Mouse (Mus musculus): ENCODE data around the gene Grin3a. TPM values are rescaled to one million over a fixed set of nuclear protein-coding genes. Genes with fewer than 3 reads are reported as not detected.

Grin3a gene
- polyA plus RNA-seq, 1 experiment from 2014 or later, result 0.02 TPM

GRCm38 (mm10) chr4:49691405-49692194 lies 153.9 kb downstream of the Grin3a start:
- 53% methylated on average over 12 of the region's 12 CpGs for WGBS (ENCODE audit: insufficient replicate concordance)
- Histone ChIP-seq H3K27me3 (ENCODE audit: control insufficient read depth, insufficient read depth, low read depth, low read length) (no peaks in the 10 kb centered on the region), H3K27ac (ENCODE audit: low read length) (no peak overlapping the region), H3K9ac (ENCODE audit: low read depth, low read length) (no peak overlapping the region), H3K4me3 (ENCODE audit: low read depth, low read length) (no peak overlapping the region), H3K36me3 (ENCODE audit: control insufficient read depth, insufficient read depth) (no peaks in the 10 kb centered on the region), H3K9me3 (replicated peaks; ENCODE audit: control insufficient read depth, low read length) (no peaks in the 10 kb centered on the region), H3K4me1 (ENCODE audit: control insufficient read depth, low read depth, low read length) (no peaks in the 10 kb centered on the region), H3K4me2 (ENCODE audit: low read depth, low read length) (no peak overlapping the region)
- ATAC-seq (ENCODE audit: low read depth), result no peak

DNA sequence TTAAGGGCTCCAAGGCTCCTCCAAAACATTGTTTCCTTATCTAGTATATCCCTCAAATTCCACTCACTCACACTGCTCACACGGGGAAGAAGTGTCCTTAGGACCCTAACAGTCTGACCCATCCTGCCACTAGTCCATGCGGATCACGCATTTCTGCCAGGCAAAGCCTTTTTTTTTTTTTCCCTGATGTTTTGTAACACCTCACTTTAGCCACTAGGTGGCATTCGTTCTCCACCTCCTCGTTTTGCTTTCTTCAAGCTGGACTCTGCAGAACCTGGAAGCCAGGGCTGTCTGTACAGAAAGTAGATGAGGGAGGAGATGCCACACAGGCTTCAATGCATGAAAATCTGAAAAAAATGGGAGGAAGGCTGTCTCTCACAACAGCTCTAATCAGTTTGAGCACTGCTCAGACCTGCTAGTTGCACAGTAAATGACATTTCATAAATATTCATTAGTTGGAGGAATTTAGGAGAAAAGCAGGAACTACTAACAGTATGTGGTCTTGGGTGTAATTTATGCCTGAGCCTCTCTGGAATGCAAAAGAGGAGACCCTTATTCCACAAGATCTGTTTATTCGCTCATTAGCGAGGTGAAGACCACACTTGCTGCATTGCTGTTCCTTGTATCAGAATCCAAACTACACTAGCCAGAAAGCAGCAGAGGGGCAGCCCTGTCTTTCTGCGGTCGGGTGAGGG lies 156.8 kb downstream of the Grin3a start:
- Histone ChIP-seq H3K4me3 (ENCODE audit: low read depth, low read length) (no peak overlapping the region), H3K4me2 (ENCODE audit: low read depth, low read length) (no peak overlapping the region), H3K9ac (ENCODE audit: low read depth, low read length) (no peak overlapping the region), H3K27ac (ENCODE audit: low read length) (no peak overlapping the region), H3K4me1 (ENCODE audit: control insufficient read depth, low read depth, low read length) (no peaks in the 10 kb centered on the region), H3K36me3 (ENCODE audit: control insufficient read depth, insufficient read depth) (no peaks in the 10 kb centered on the region), H3K9me3 (replicated peaks; ENCODE audit: control insufficient read depth, low read length) (no peaks in the 10 kb centered on the region), H3K27me3 (ENCODE audit: control insufficient read depth, insufficient read depth, low read depth, low read length) (no peaks in the 10 kb centered on the region)
- no peak for ATAC-seq (ENCODE audit: low read depth)
- WGBS (ENCODE audit: insufficient replicate concordance), result 17% methylated on average over 9 of the region's 9 CpGs

- no peaks in the 10 kb centered on the region for H3K4me1 ChIP-seq (ENCODE audit: control insufficient read depth, low read depth, low read length)
- H3K9ac ChIP-seq (ENCODE audit: low read depth, low read length), result no peak within 1 kb of the TSS
- H3K27me3 ChIP-seq (ENCODE audit: control insufficient read depth, insufficient read depth, low read depth, low read length), result no peaks in the 10 kb centered on the region
- no peak within 1 kb of the TSS for H3K4me3 ChIP-seq (ENCODE audit: low read depth, low read length)
- WGBS (ENCODE audit: insufficient replicate concordance), result 57% methylated on average over 13 of the region's 13 CpGs
- no peaks in the 10 kb centered on the region for H3K9me3 ChIP-seq (replicated peaks; ENCODE audit: control insufficient read depth, low read length)
- no peak within 1 kb of the TSS for H3K4me2 ChIP-seq (ENCODE audit: low read depth, low read length)
- ATAC-seq (ENCODE audit: low read depth), result no peak
- H3K36me3 ChIP-seq (ENCODE audit: control insufficient read depth, insufficient read depth), result no peaks in the 10 kb centered on the region
- no peak within 1 kb of the TSS for H3K27ac ChIP-seq (ENCODE audit: low read length)
These were observed 163.7 kb downstream of the Grin3a start, which contains the start of gene Ppp3r2 for GRCm38 (mm10) chr4:49681812-49682211. Ppp3r2 (minus strand) TSS chr4:49682024.

DNA sequence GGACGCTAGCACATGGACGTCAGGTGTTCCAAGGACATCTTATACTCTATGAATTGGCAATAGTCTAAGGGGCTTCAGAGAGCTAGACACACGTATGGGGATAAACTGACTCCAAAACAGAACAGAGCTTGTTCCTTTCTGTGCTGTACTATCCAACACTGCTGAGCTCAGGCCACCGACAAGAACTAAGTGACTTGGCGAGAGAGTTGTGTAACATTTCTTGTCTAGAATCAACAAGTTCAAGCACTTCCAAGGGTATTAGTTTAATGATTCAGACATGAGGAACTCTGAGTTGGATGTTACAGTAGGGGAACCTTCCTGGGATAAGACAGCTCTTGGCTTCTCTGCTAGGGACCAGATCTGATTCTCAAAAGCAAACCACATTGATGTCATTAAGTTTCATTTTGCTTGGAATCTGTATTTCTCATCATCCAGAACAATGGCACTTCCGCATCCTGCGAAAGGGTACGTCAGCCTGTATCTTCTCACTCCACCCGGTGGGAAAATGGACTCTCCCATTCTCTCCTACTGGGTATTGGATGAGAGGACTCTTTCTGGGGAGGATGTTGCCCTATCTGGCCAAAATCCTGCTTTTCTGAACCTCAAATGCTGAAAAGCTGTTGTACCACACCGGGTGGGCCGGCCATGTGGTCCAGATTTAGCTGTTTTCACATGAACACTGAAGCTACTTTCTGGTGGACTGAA lies 165.2 kb downstream of the Grin3a start:
- H3K36me3 ChIP-seq (ENCODE audit: control insufficient read depth, insufficient read depth), result no peaks in the 10 kb centered on the region
- no peaks in the 10 kb centered on the region for H3K9me3 ChIP-seq (replicated peaks; ENCODE audit: control insufficient read depth, low read length)
- H3K27ac ChIP-seq (ENCODE audit: low read length), result no peak overlapping the region
- H3K4me2 ChIP-seq (ENCODE audit: low read depth, low read length), result no peak overlapping the region
- H3K4me1 ChIP-seq (ENCODE audit: control insufficient read depth, low read depth, low read length), result no peaks in the 10 kb centered on the region
- no peak overlapping the region for H3K4me3 ChIP-seq (ENCODE audit: low read depth, low read length)
- ATAC-seq (ENCODE audit: low read depth), result no peak
- no peak overlapping the region for H3K9ac ChIP-seq (ENCODE audit: low read depth, low read length)
- WGBS (ENCODE audit: insufficient replicate concordance), result 72% methylated on average over 11 of the region's 11 CpGs
- no peaks in the 10 kb centered on the region for H3K27me3 ChIP-seq (ENCODE audit: control insufficient read depth, insufficient read depth, low read depth, low read length)

DNA sequence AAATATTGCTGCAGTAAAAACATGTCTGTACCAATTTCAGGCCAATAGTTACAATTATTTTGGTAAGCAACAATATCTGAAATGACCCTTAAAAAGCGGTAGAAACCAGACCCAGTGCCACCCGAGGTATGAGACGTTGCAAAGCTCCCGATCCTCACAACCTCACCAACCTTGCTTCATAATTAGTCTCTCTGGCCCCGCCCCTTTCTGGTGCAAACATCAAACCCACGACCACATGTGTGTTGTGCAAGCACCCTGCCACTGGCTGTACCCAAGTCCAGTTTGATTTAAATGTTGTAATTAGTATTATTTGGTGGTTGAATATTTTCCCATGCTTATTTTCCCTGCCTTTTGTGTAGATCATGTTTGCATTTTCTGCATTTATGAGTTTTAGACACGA lies 168.8 kb downstream of the Grin3a start:
- Histone ChIP-seq H3K36me3 (ENCODE audit: control insufficient read depth, insufficient read depth) (no peaks in the 10 kb centered on the region), H3K9me3 (replicated peaks; ENCODE audit: control insufficient read depth, low read length) (no peaks in the 10 kb centered on the region), H3K4me1 (ENCODE audit: control insufficient read depth, low read depth, low read length) (no peaks in the 10 kb centered on the region), H3K4me2 (ENCODE audit: low read depth, low read length) (no peak overlapping the region), H3K27me3 (ENCODE audit: control insufficient read depth, insufficient read depth, low read depth, low read length) (no peaks in the 10 kb centered on the region), H3K4me3 (ENCODE audit: low read depth, low read length) (no peak overlapping the region), H3K27ac (ENCODE audit: low read length) (no peak overlapping the region), H3K9ac (ENCODE audit: low read depth, low read length) (no peak overlapping the region)
- no peak for ATAC-seq (ENCODE audit: low read depth)
- 44% methylated on average over 7 of the region's 7 CpGs for WGBS (ENCODE audit: insufficient replicate concordance)

GRCm38 (mm10) chr4:49676071-49676470 lies 169.5 kb downstream of the Grin3a start:
- Histone ChIP-seq H3K4me1 (ENCODE audit: control insufficient read depth, low read depth, low read length) (no peaks in the 10 kb centered on the region), H3K27me3 (ENCODE audit: control insufficient read depth, insufficient read depth, low read depth, low read length) (no peaks in the 10 kb centered on the region), H3K9me3 (replicated peaks; ENCODE audit: control insufficient read depth, low read length) (no peaks in the 10 kb centered on the region), H3K9ac (ENCODE audit: low read depth, low read length) (no peak overlapping the region), H3K4me3 (ENCODE audit: low read depth, low read length) (no peak overlapping the region), H3K36me3 (ENCODE audit: control insufficient read depth, insufficient read depth) (no peaks in the 10 kb centered on the region), H3K4me2 (ENCODE audit: low read depth, low read length) (no peak overlapping the region), H3K27ac (ENCODE audit: low read length) (no peak overlapping the region)
- no peak for ATAC-seq (ENCODE audit: low read depth)
- WGBS (ENCODE audit: insufficient replicate concordance), result 72% methylated on average over 6 of the region's 6 CpGs

GRCm38 (mm10) chr4:49664850-49665249 lies 180.7 kb downstream of the Grin3a start:
- H3K27ac ChIP-seq (ENCODE audit: low read length), result no peak overlapping the region
- no peaks in the 10 kb centered on the region for H3K9me3 ChIP-seq (replicated peaks; ENCODE audit: control insufficient read depth, low read length)
- H3K4me1 ChIP-seq (ENCODE audit: control insufficient read depth, low read depth, low read length), result no peaks in the 10 kb centered on the region
- H3K36me3 ChIP-seq (ENCODE audit: control insufficient read depth, insufficient read depth), result peaks cover 5% of the 10 kb centered on the region; the same call in 1 of the 2 replicates
- H3K9ac ChIP-seq (ENCODE audit: low read depth, low read length), result no peak overlapping the region
- H3K4me2 ChIP-seq (ENCODE audit: low read depth, low read length), result no peak overlapping the region
- no peaks in the 10 kb centered on the region for H3K27me3 ChIP-seq (ENCODE audit: control insufficient read depth, insufficient read depth, low read depth, low read length)
- WGBS (ENCODE audit: insufficient replicate concordance), result 73% methylated on average over 5 of the region's 5 CpGs
- no peak for ATAC-seq (ENCODE audit: low read depth)
- H3K4me3 ChIP-seq (ENCODE audit: low read depth, low read length), result no peak overlapping the region

DNA sequence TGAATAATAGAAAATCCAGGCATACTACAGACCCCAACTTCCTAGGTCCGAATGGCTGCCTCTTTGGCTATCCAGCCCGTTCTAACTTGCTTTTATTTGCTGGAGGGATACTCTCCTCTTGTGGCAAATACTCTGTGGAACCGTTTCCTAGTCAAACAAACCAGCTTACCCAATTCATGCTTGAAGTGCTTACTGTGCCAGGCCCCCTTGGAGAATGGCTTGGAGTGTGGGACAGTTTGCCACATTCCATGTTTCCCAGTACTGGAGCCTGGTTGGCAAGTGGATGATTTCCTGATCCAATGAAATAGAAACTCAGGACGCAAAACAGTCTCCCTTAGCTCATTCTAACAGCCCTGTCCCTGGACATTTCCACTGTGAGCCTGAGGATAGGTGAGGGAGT lies 183.3 kb downstream of the Grin3a start:
- ATAC-seq (ENCODE audit: low read depth), result no peak
- 73% methylated on average over 4 of the region's 4 CpGs for WGBS (ENCODE audit: insufficient replicate concordance)
- Histone ChIP-seq H3K4me2 (ENCODE audit: low read depth, low read length) (no peak overlapping the region), H3K9me3 (replicated peaks; ENCODE audit: control insufficient read depth, low read length) (no peaks in the 10 kb centered on the region), H3K36me3 (ENCODE audit: control insufficient read depth, insufficient read depth) (peaks cover 8% of the 10 kb centered on the region), H3K27me3 (ENCODE audit: control insufficient read depth, insufficient read depth, low read depth, low read length) (no peaks in the 10 kb centered on the region), H3K27ac (ENCODE audit: low read length) (no peak overlapping the region), H3K9ac (ENCODE audit: low read depth, low read length) (no peak overlapping the region), H3K4me3 (ENCODE audit: low read depth, low read length) (no peak overlapping the region), H3K4me1 (ENCODE audit: control insufficient read depth, low read depth, low read length) (no peaks in the 10 kb centered on the region)

DNA sequence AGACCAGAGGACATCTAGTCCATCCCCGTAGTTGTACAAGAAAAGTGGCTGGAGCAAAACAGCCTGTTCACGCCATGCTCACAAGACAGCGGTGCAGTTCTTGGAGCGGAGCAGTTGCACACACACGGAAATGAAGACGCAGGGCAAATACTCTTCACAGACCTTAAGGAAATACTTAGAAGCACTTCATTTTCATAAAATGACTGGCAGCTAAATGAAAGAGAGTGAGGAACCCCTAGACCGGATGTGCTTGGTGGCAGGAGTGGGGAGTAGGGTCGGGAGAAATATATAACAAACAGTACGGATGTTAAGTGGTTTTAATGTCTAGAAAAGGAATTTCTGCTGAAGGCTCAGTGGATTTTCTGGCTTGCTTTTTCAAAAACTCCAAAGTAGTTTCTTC lies 183.9 kb downstream of the Grin3a start:
- Histone ChIP-seq H3K36me3 (ENCODE audit: control insufficient read depth, insufficient read depth) (peaks cover 8% of the 10 kb centered on the region), H3K4me3 (ENCODE audit: low read depth, low read length) (no peak overlapping the region), H3K27me3 (ENCODE audit: control insufficient read depth, insufficient read depth, low read depth, low read length) (no peaks in the 10 kb centered on the region), H3K4me1 (ENCODE audit: control insufficient read depth, low read depth, low read length) (no peaks in the 10 kb centered on the region), H3K27ac (ENCODE audit: low read length) (no peak overlapping the region), H3K9ac (ENCODE audit: low read depth, low read length) (no peak overlapping the region), H3K4me2 (ENCODE audit: low read depth, low read length) (no peak overlapping the region), H3K9me3 (replicated peaks; ENCODE audit: control insufficient read depth, low read length) (no peaks in the 10 kb centered on the region)
- WGBS (ENCODE audit: insufficient replicate concordance), result 86% methylated on average over 9 of the region's 9 CpGs
- ATAC-seq (ENCODE audit: low read depth), result no peak

Data from liver, embryonic 16.5 days (tissue).